ENCODE assay signal across 19 mouse cellular contexts in the genomic region with DNA sequence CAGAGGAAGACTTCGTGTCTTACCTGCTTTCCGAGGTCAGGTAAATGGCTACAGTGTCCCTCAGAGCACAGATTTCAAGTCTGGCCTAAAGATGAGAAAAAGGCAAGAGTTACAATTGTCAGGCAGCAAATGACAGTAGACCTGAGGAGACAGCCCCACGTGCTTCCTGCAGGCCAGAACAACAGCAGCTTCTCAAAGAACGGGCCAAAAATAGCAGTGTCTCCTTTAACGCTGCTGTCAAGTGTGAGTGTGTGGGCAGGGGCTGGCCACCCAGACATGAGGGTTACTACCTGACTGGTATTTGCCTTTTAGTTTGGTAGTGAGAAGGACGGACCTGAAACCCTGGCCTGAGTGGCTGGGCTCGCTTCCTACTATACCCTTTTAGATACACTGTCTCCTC.
DNase-seq lines count a peak whose midpoint lies in the region; ATAC-seq and TF ChIP-seq lines count a peak whose summit lies in the region.
"Had no signal": no experiment of that assay in that cellular context is flagged by ENCODE, and none has a peak within 500 bp of the region (broad histone marks: within the 10 kb centered on the region; RNA-seq: fewer than 3 reads in every experiment).

No protein-coding gene starts in this region.

- no peak overlapping the region for H3K27ac ChIP-seq in testis, adult 2 months (ENCODE audit: control insufficient read depth, insufficient read depth, low read depth, low read length)
- H3K27ac ChIP-seq: embryonic facial prominence, embryonic 15.5 days; forebrain, embryonic 15.5 days; heart, embryonic 13.5 days; hindbrain, embryonic 15.5 days had no signal

- H3K4me1 ChIP-seq in testis, adult 2 months (ENCODE audit: control insufficient read depth, insufficient read depth, low read length) = no peaks in the 10 kb centered on the region
- H3K4me1 ChIP-seq: embryonic facial prominence, embryonic 15.5 days; forebrain, embryonic 15.5 days; hindbrain, embryonic 15.5 days had no signal

- peaks cover 1% of the 10 kb centered on the region; the same call in 1 of the 2 replicates for H3K36me3 ChIP-seq in testis, adult 2 months (ENCODE audit: control insufficient read depth, insufficient read depth, low read length)
- H3K36me3 ChIP-seq in splenic B cell, adult 2 months (ENCODE audit: control insufficient read depth, insufficient read depth, low read length, poor library complexity, severe bottlenecking) = peaks cover 2% of the 10 kb centered on the region

- TF ChIP-seq POLR2A in testis, adult 2 months (IDR thresholded peaks at IDR 0.05; ENCODE audit: control insufficient read depth, low read depth, low read length) = no peak

- DNase-seq in heart, adult 11 months = peak; percentile 58
- no peak for DNase-seq in heart, adult 9 months (ENCODE audit: low spot score in 2 of 2)
- DNase-seq in testis, postnatal 14 days (ENCODE audit: low spot score) = no peak
- DNase-seq in induced T-regulatory cell, adult 2 months (ENCODE audit: low read depth) = peak; percentile 49
- DNase-seq in splenic B cell, adult 2 months (ENCODE audit: low read depth, low spot score) = peak; percentile 52
- DNase-seq in ovary, postnatal 14 days (ENCODE audit: low spot score) = no peak
- DNase-seq: adrenal gland, postnatal 25 days; cerebellum, adult 2 months; cerebellum, postnatal 14 days; embryo, embryonic 11 days; gastrocnemius, postnatal 14 days; heart, postnatal 36 days had no signal

- no peak for TF ChIP-seq CTCF in testis, adult 2 months (IDR thresholded peaks at IDR 0.05; ENCODE audit: control insufficient read depth, insufficient read depth, insufficient replicate concordance, low read depth, low read length)

- no peak for ATAC-seq in erythroblast, adult 5-6 weeks (replicated peaks; ENCODE audit: low FRiP score, poor library complexity, severe bottlenecking)
- ATAC-seq: forebrain, embryonic 15.5 days; Patski had no signal

- H3K4me3 ChIP-seq in testis, adult 2 months (ENCODE audit: control insufficient read depth, low read depth, low read length) = peak overlapping the region; percentile 62
- H3K4me3 ChIP-seq: embryonic facial prominence, embryonic 15.5 days; forebrain, embryonic 15.5 days; heart, embryonic 13.5 days; hindbrain, embryonic 15.5 days had no signal

- no peaks in the 10 kb centered on the region for H3K27me3 ChIP-seq in testis, adult 2 months (ENCODE audit: control insufficient read depth, insufficient read depth, low read length)
- no peaks in the 10 kb centered on the region for H3K27me3 ChIP-seq in splenic B cell, adult 2 months (ENCODE audit: control insufficient read depth, insufficient read depth, low read length, poor library complexity, severe bottlenecking)
- H3K27me3 ChIP-seq: embryonic facial prominence, embryonic 15.5 days; forebrain, embryonic 15.5 days; heart, embryonic 13.5 days; hindbrain, embryonic 15.5 days; Patski had no signal

Comparison
In these comparisons a context has a peak if more than half of its experiments do, and no peak if none do; other contexts are left out.
1. DNase-seq: peak in heart, adult 11 months (single experiment), induced T-regulatory cell, adult 2 months (single experiment) and splenic B cell, adult 2 months (single experiment); none in heart, adult 9 months (0 of 2), testis, postnatal 14 days (single experiment) and ovary, postnatal 14 days (single experiment).